Mouse (Mus musculus) lung, postnatal 0 days (tissue): ENCODE measurements around the gene Tmem50b.

ENCODE experiments used
- CTCF ChIP-seq: IDR thresholded peaks from 2 replicates; pipeline ENCODE4 v1.5.1; 2016; ENCODE audit warnings: antibody characterized with exemption, mild to moderate bottlenecking
- EP300 ChIP-seq: IDR thresholded peaks from 2 replicates; pipeline ENCODE4 v1.6.1; 2016; ENCODE audit warnings: antibody characterized with exemption, mild to moderate bottlenecking, control low read depth

- no peak for TF ChIP-seq EP300
- TF ChIP-seq CTCF = no peak
These were observed 56.0 kb downstream of the Tmem50b start for GRCm38 (mm10) chr16:91541573-91542081.
